Mouse (Mus musculus): Measurements from ENCODE around the gene Gm45062. TPM values are rescaled to one million over a fixed set of nuclear protein-coding genes. Genes with fewer than 3 reads are reported as not detected.

The Gm45062 gene
- total and polyA plus RNA-seq, 3 experiments, result 2.7 to 4.1 (median 3.2) TPM

GRCm38 (mm10) chr6:8504521-8505228, 245.4 kb downstream of the Gm45062 start:
- dilution Hi-C loops (cut with MboI; ENCODE audit: extremely low pct_ligation_motif_present, extremely low pct_unique_long_range_greater_than_20kb, low sequenced_read_pairs), result no loop called here
- H3K4me2 ChIP-seq (ENCODE audit: insufficient read depth, low read depth, poor library complexity, severe bottlenecking), result peak overlapping the region; percentile 82
- H3K4me3 ChIP-seq (replicated peaks in 1 of 3; ENCODE audit: low read depth in 2 of 3, low read length in 2 of 3, poor library complexity in 1 of 3), result no peak overlapping the region
- peaks cover 3% of the 10 kb centered on the region for H3K9me3 ChIP-seq (replicated peaks; ENCODE audit: low read length)
- in situ Hi-C loops (cut with MboI; ENCODE audit: low pct_ligation_motif_present, low pct_unique_long_range_greater_than_20kb, low sequenced_read_pairs), result loop anchor here (10.0 kb wide), 1 partner anchor 150 kb away; no protein-coding TSS in a partner anchor
- no peaks in the 10 kb centered on the region for H3K27me3 ChIP-seq (replicated peaks)
- no peak for DNase-seq (ENCODE audit: extremely low read depth)
- no peak overlapping the region for H3K27ac ChIP-seq (ENCODE audit: insufficient read depth, low read depth)
- TF ChIP-seq BHLHE40 (IDR thresholded peaks at IDR 0.05; ENCODE audit: low read depth, low read length), result no peak
- TF ChIP-seq NRF1 (IDR thresholded peaks at IDR 0.05; ENCODE audit: low read depth, low read length), result no peak
- TF ChIP-seq TBP (conservative IDR thresholded peaks at IDR 0.05; ENCODE audit: low read depth, low read length), result no peak
- no peak for TF ChIP-seq MAFK (IDR thresholded peaks at IDR 0.05; ENCODE audit: insufficient replicate concordance, low read length)
- TF ChIP-seq USF2 (conservative IDR thresholded peaks at IDR 0.05; ENCODE audit: low read depth, low read length), result no peak
- no peak for TF ChIP-seq ETS1 (conservative IDR thresholded peaks at IDR 0.05; ENCODE audit: low read depth, low read length)
- TF ChIP-seq USF1 (IDR thresholded peaks at IDR 0.05; ENCODE audit: low read depth, low read length), result no peak
- no peak for TF ChIP-seq UBTF (IDR thresholded peaks at IDR 0.05; ENCODE audit: low read depth, low read length)
- no peak for TF ChIP-seq ELF1 (IDR thresholded peaks at IDR 0.05; ENCODE audit: low read depth, low read length)
- TF ChIP-seq SIN3A (IDR thresholded peaks at IDR 0.05; ENCODE audit: low read length), result no peak
- 0 out of 2 replicates have a peak, but pooled peaks have one; percentile 27 for TF ChIP-seq EP300 (IDR thresholded peaks at IDR 0.05; ENCODE audit: low read length)
- no peak for TF ChIP-seq JUND (conservative IDR thresholded peaks at IDR 0.05; ENCODE audit: low read depth, low read length)
- peak; percentile 83 for TF ChIP-seq ZKSCAN1 (IDR thresholded peaks at IDR 0.05; ENCODE audit: borderline replicate concordance, low read depth, low read length)
- peaks cover 11 to 58% of the 10 kb centered on the region in 2 experiments for H3K4me1 ChIP-seq (ENCODE audit: control insufficient read depth in 1 of 2, insufficient read depth in 2 of 2)
- H3K9ac ChIP-seq (ENCODE audit: insufficient read depth, low read depth), result peak overlapping the region; percentile 61; the same call in 1 of the 2 replicates
- H3K79me2 ChIP-seq (replicated peaks; ENCODE audit: control insufficient read depth, extremely low read depth, insufficient read depth, poor library complexity, severe bottlenecking), result no peaks in the 10 kb centered on the region; the same call in 1 of the 2 replicates
- no peaks in the 10 kb centered on the region for H3K36me3 ChIP-seq (replicated peaks in 1 of 2; ENCODE audit: control insufficient read depth in 1 of 2, insufficient read depth in 1 of 2, low read length in 1 of 2)

- H3K4me1 ChIP-seq (ENCODE audit: control insufficient read depth in 1 of 2, insufficient read depth in 2 of 2), result peaks cover 11 to 62% of the 10 kb centered on the region in 2 experiments
- no peaks in the 10 kb centered on the region for H3K9me3 ChIP-seq (replicated peaks; ENCODE audit: low read length)
- no peaks in the 10 kb centered on the region for H3K27me3 ChIP-seq (replicated peaks)
- peaks cover 19% of the 10 kb centered on the region for H3K79me2 ChIP-seq (replicated peaks; ENCODE audit: control insufficient read depth, extremely low read depth, insufficient read depth, poor library complexity, severe bottlenecking)
- peak overlapping the region; percentile 38; the same call in 1 of the 2 replicates for H3K4me2 ChIP-seq (ENCODE audit: insufficient read depth, low read depth, poor library complexity, severe bottlenecking)
- no peak overlapping the region for H3K27ac ChIP-seq (ENCODE audit: insufficient read depth, low read depth)
- in situ Hi-C loops (cut with MboI; ENCODE audit: low pct_ligation_motif_present, low pct_unique_long_range_greater_than_20kb, low sequenced_read_pairs) (loop anchor here (10.0 kb wide), 1 partner anchor 152 kb away; no protein-coding TSS in a partner anchor), dilution Hi-C loops (cut with MboI; ENCODE audit: extremely low pct_ligation_motif_present, extremely low pct_unique_long_range_greater_than_20kb, low sequenced_read_pairs) (no loop called here)
- TF ChIP-seq TBP (conservative IDR thresholded peaks at IDR 0.05; ENCODE audit: low read depth, low read length) (no peak), BHLHE40 (IDR thresholded peaks at IDR 0.05; ENCODE audit: low read depth, low read length) (no peak), MAZ (IDR thresholded peaks at IDR 0.05; ENCODE audit: low read depth, low read length) (no peak), CTCF (conservative IDR thresholded peaks at IDR 0.05 in 1 of 2, IDR thresholded peaks at IDR 0.05 in 1 of 2; ENCODE audit: low read depth in 2 of 2, low read length in 2 of 2) (no peak), ZKSCAN1 (IDR thresholded peaks at IDR 0.05; ENCODE audit: borderline replicate concordance, low read depth, low read length) (no peak), ZMIZ1 (IDR thresholded peaks at IDR 0.05; ENCODE audit: low read depth, low read length) (no peak), MAFK (IDR thresholded peaks at IDR 0.05; ENCODE audit: insufficient replicate concordance, low read length) (no peak), ELF1 (IDR thresholded peaks at IDR 0.05; ENCODE audit: low read depth, low read length) (no peak), SIN3A (IDR thresholded peaks at IDR 0.05; ENCODE audit: low read length) (no peak), RCOR1 (conservative IDR thresholded peaks at IDR 0.05; ENCODE audit: low read depth, low read length) (no peak), ETS1 (conservative IDR thresholded peaks at IDR 0.05; ENCODE audit: low read depth, low read length) (no peak)
- no peak overlapping the region for H3K4me3 ChIP-seq (replicated peaks in 1 of 3; ENCODE audit: low read depth in 2 of 3, low read length in 2 of 3, poor library complexity in 1 of 3)
- H3K9ac ChIP-seq (ENCODE audit: insufficient read depth, low read depth), result no peak overlapping the region
- H3K36me3 ChIP-seq (replicated peaks in 1 of 2; ENCODE audit: control insufficient read depth in 1 of 2, insufficient read depth in 1 of 2, low read length in 1 of 2), result no peaks in the 10 kb centered on the region
- DNase-seq (ENCODE audit: extremely low read depth), result no peak
These were observed 247.4 kb downstream of the Gm45062 start for GRCm38 (mm10) chr6:8506631-8507030.
